Mouse (Mus musculus): ENCODE results near the gene Cnnm2. TPM values are rescaled to one million over a fixed set of nuclear protein-coding genes. Genes with fewer than 3 reads are reported as not detected.

Cnnm2 gene
- polyA plus RNA-seq, 1 experiment from 2014 or later, result 8.1 TPM

DNA sequence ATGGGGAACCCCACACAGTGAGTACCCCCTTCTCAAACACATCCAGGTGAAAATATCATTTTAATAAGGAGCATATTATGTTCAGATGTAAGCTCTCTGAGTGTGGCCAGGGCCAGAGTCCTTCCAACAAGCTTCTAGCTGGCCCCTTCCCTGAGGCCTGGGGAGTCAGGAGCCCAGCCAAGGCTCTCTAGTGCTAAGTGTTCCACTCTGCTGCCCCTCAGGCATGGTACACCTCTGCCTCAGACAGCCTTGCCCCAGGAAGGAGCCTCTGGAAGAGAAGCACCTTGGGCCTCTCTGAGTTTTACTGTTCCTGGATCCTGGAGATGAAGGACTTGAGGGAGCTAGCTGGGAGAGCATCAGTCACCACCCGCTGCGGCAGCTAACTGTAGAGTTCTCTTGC, 118.5 kb downstream of the Cnnm2 start:
- Histone ChIP-seq H3K4me2 (ENCODE audit: low read length) (no peak overlapping the region), H3K9ac (replicated peaks; ENCODE audit: low read length) (no peak overlapping the region), H3K4me1 (ENCODE audit: control insufficient read depth, insufficient read depth, low read length) (no peaks in the 10 kb centered on the region), H3K4me3 (replicated peaks; ENCODE audit: low read depth, low read length) (no peak overlapping the region), H3K36me3 (ENCODE audit: control insufficient read depth, insufficient read depth, low read length) (peaks cover 32% of the 10 kb centered on the region), H3K27ac (replicated peaks; ENCODE audit: low read depth, low read length) (no peak overlapping the region), H3K27me3 (ENCODE audit: control insufficient read depth, insufficient read depth, low read length) (no peaks in the 10 kb centered on the region), H3K9me3 (ENCODE audit: control insufficient read depth, low read length) (no peaks in the 10 kb centered on the region)
- no peak for ATAC-seq (ENCODE audit: low FRiP score, low TSS enrichment)
- no peak for DNase-seq
- 100% methylated on average over 2 of the region's 2 CpGs for WGBS

GRCm38 (mm10) chr19:46885365-46885764, 124.0 kb downstream of the Cnnm2 start:
- no peaks in the 10 kb centered on the region for H3K4me1 ChIP-seq (ENCODE audit: control insufficient read depth, insufficient read depth, low read length)
- WGBS, result 94% methylated on average over 4 of the region's 4 CpGs
- H3K27ac ChIP-seq (replicated peaks; ENCODE audit: low read depth, low read length), result no peak overlapping the region
- peaks cover 77% of the 10 kb centered on the region for H3K36me3 ChIP-seq (ENCODE audit: control insufficient read depth, insufficient read depth, low read length)
- H3K4me2 ChIP-seq (ENCODE audit: low read length), result no peak overlapping the region
- H3K9ac ChIP-seq (replicated peaks; ENCODE audit: low read length), result no peak overlapping the region
- DNase-seq (no peak), ATAC-seq (ENCODE audit: low FRiP score, low TSS enrichment) (no peak)
- H3K9me3 ChIP-seq (ENCODE audit: control insufficient read depth, low read length), result no peaks in the 10 kb centered on the region
- H3K4me3 ChIP-seq (replicated peaks; ENCODE audit: low read depth, low read length), result no peak overlapping the region
- H3K27me3 ChIP-seq (ENCODE audit: control insufficient read depth, insufficient read depth, low read length), result no peaks in the 10 kb centered on the region

- H3K9me3 ChIP-seq (ENCODE audit: control insufficient read depth, low read length), result no peaks in the 10 kb centered on the region
- H3K4me1 ChIP-seq (ENCODE audit: control insufficient read depth, insufficient read depth, low read length), result no peaks in the 10 kb centered on the region
- ATAC-seq (ENCODE audit: low FRiP score, low TSS enrichment) (no peak), DNase-seq (no peak)
- no peaks in the 10 kb centered on the region for H3K27me3 ChIP-seq (ENCODE audit: control insufficient read depth, insufficient read depth, low read length)
- no peak overlapping the region for H3K9ac ChIP-seq (replicated peaks; ENCODE audit: low read length)
- 91% methylated on average over 7 of the region's 7 CpGs for WGBS
- H3K4me3 ChIP-seq (replicated peaks; ENCODE audit: low read depth, low read length), result no peak overlapping the region
- H3K27ac ChIP-seq (replicated peaks; ENCODE audit: low read depth, low read length), result no peak overlapping the region
- peaks cover 90% of the 10 kb centered on the region for H3K36me3 ChIP-seq (ENCODE audit: control insufficient read depth, insufficient read depth, low read length)
- H3K4me2 ChIP-seq (ENCODE audit: low read length), result no peak overlapping the region
These were observed 125.4 kb downstream of the Cnnm2 start for GRCm38 (mm10) chr19:46886826-46887225.

GRCm38 (mm10) chr19:46887811-46888527, 126.6 kb downstream of the Cnnm2 start:
- Histone ChIP-seq H3K9me3 (ENCODE audit: control insufficient read depth, low read length) (no peaks in the 10 kb centered on the region), H3K4me2 (ENCODE audit: low read length) (no peak overlapping the region), H3K27ac (replicated peaks; ENCODE audit: low read depth, low read length) (no peak overlapping the region), H3K27me3 (ENCODE audit: control insufficient read depth, insufficient read depth, low read length) (no peaks in the 10 kb centered on the region), H3K9ac (replicated peaks; ENCODE audit: low read length) (no peak overlapping the region), H3K36me3 (ENCODE audit: control insufficient read depth, insufficient read depth, low read length) (peaks cover 88% of the 10 kb centered on the region), H3K4me1 (ENCODE audit: control insufficient read depth, insufficient read depth, low read length) (no peaks in the 10 kb centered on the region), H3K4me3 (replicated peaks; ENCODE audit: low read depth, low read length) (no peak overlapping the region)
- ATAC-seq (ENCODE audit: low FRiP score, low TSS enrichment) (no peak), DNase-seq (no peak)
- 88% methylated on average over 14 of the region's 14 CpGs for WGBS

DNA sequence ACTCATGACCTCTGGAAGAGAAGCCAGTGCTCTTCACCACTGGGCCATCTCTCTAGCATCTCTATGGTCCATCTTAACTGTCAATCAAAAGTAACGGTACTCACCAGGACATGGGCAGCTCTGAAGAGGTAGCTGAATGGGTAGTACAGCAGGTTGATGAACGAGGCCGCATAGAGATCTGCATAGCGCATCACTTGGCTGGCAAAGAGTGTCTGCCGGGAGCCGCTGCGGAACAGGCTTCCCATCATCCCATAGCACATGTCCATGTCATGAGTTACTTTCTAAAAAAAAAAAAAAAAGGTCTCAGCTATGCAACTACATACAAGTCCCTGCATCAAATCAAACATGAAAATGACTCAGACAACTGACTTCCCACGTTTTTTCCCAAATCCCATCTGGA, 128.3 kb downstream of the Cnnm2 start:
- Histone ChIP-seq H3K27me3 (ENCODE audit: control insufficient read depth, insufficient read depth, low read length) (no peaks in the 10 kb centered on the region), H3K9ac (replicated peaks; ENCODE audit: low read length) (no peak overlapping the region), H3K36me3 (ENCODE audit: control insufficient read depth, insufficient read depth, low read length) (peaks cover 88% of the 10 kb centered on the region), H3K27ac (replicated peaks; ENCODE audit: low read depth, low read length) (no peak overlapping the region), H3K4me2 (ENCODE audit: low read length) (no peak overlapping the region), H3K4me1 (ENCODE audit: control insufficient read depth, insufficient read depth, low read length) (no peaks in the 10 kb centered on the region), H3K9me3 (ENCODE audit: control insufficient read depth, low read length) (no peaks in the 10 kb centered on the region), H3K4me3 (replicated peaks; ENCODE audit: low read depth, low read length) (no peak overlapping the region)
- ATAC-seq (ENCODE audit: low FRiP score, low TSS enrichment) (no peak), DNase-seq (no peak)
- 95% methylated on average over 8 of the region's 8 CpGs for WGBS

DNA sequence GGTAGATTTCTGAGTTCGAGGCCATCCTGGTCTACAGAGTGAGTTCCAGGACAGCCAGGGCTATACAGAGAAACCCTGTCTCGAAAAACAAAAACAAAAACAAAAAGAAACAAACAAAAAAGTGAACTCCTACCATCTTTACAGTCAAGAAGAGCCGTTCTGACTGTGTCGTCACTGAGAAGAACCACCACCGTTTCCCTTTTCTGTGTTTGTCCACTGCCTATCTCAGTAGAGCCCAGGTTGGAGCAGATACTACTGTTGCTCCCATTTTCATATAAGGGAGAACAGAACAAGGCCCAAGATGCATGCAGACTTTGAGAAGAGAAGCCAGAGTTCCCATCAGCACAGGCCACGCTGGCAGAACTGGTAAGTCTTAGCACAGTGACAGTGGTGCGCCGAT, 129.3 kb downstream of the Cnnm2 start:
- DNase-seq, result no peak
- H3K36me3 ChIP-seq (ENCODE audit: control insufficient read depth, insufficient read depth, low read length), result peaks cover 83% of the 10 kb centered on the region
- H3K4me1 ChIP-seq (ENCODE audit: control insufficient read depth, insufficient read depth, low read length), result no peaks in the 10 kb centered on the region
- H3K27me3 ChIP-seq (ENCODE audit: control insufficient read depth, insufficient read depth, low read length), result no peaks in the 10 kb centered on the region
- H3K4me3 ChIP-seq (replicated peaks; ENCODE audit: low read depth, low read length), result no peak overlapping the region
- no peak overlapping the region for H3K9ac ChIP-seq (replicated peaks; ENCODE audit: low read length)
- 96% methylated on average over 8 of the region's 8 CpGs for WGBS
- no peak overlapping the region for H3K27ac ChIP-seq (replicated peaks; ENCODE audit: low read depth, low read length)
- no peak overlapping the region for H3K4me2 ChIP-seq (ENCODE audit: low read length)
- no peak for ATAC-seq (ENCODE audit: low FRiP score, low TSS enrichment)
- H3K9me3 ChIP-seq (ENCODE audit: control insufficient read depth, low read length), result no peaks in the 10 kb centered on the region

DNA sequence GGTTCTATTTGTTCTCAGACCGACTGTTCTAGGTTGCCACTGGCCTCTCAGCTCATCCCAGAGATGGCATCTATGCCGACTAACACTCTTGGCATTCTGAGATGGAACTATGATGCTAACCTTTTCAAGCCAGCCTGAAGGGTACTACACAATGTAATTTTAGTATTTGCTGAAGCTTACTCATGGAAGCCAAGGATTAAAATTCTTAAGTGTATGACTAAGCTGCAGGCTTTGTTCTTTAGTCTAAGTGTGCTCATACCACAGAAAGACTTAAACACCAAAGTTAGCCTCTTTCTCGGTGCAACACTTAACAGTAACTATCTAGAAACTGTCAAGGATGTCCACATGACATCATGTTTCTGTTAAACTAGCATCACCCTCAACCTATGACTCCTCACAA, 131.5 kb downstream of the Cnnm2 start:
- DNase-seq (no peak), ATAC-seq (ENCODE audit: low FRiP score, low TSS enrichment) (no peak)
- no peak overlapping the region for H3K4me2 ChIP-seq (ENCODE audit: low read length)
- H3K9ac ChIP-seq (replicated peaks; ENCODE audit: low read length), result no peak overlapping the region
- H3K27me3 ChIP-seq (ENCODE audit: control insufficient read depth, insufficient read depth, low read length), result no peaks in the 10 kb centered on the region
- H3K4me3 ChIP-seq (replicated peaks; ENCODE audit: low read depth, low read length), result no peak overlapping the region
- peaks cover 75% of the 10 kb centered on the region for H3K36me3 ChIP-seq (ENCODE audit: control insufficient read depth, insufficient read depth, low read length)
- 97% methylated on average over 3 of the region's 3 CpGs for WGBS
- no peaks in the 10 kb centered on the region; the same call in 1 of the 2 replicates for H3K9me3 ChIP-seq (ENCODE audit: control insufficient read depth, low read length)
- no peak overlapping the region for H3K27ac ChIP-seq (replicated peaks; ENCODE audit: low read depth, low read length)
- H3K4me1 ChIP-seq (ENCODE audit: control insufficient read depth, insufficient read depth, low read length), result no peaks in the 10 kb centered on the region

GRCm38 (mm10) chr19:46893484-46893883, 132.1 kb downstream of the Cnnm2 start:
- no peak overlapping the region for H3K27ac ChIP-seq (replicated peaks; ENCODE audit: low read depth, low read length)
- 92% methylated on average over 7 of the region's 7 CpGs for WGBS
- DNase-seq (no peak), ATAC-seq (ENCODE audit: low FRiP score, low TSS enrichment) (no peak)
- H3K4me2 ChIP-seq (ENCODE audit: low read length), result no peak overlapping the region
- H3K36me3 ChIP-seq (ENCODE audit: control insufficient read depth, insufficient read depth, low read length), result peaks cover 76% of the 10 kb centered on the region
- no peaks in the 10 kb centered on the region for H3K4me1 ChIP-seq (ENCODE audit: control insufficient read depth, insufficient read depth, low read length)
- H3K9me3 ChIP-seq (ENCODE audit: control insufficient read depth, low read length), result no peaks in the 10 kb centered on the region; the same call in 1 of the 2 replicates
- no peaks in the 10 kb centered on the region for H3K27me3 ChIP-seq (ENCODE audit: control insufficient read depth, insufficient read depth, low read length)
- H3K9ac ChIP-seq (replicated peaks; ENCODE audit: low read length), result no peak overlapping the region
- no peak overlapping the region for H3K4me3 ChIP-seq (replicated peaks; ENCODE audit: low read depth, low read length)

GRCm38 (mm10) chr19:46897135-46897534, 135.7 kb downstream of the Cnnm2 start:
- no peaks in the 10 kb centered on the region for H3K27me3 ChIP-seq (ENCODE audit: control insufficient read depth, insufficient read depth, low read length)
- peaks cover 43% of the 10 kb centered on the region for H3K36me3 ChIP-seq (ENCODE audit: control insufficient read depth, insufficient read depth, low read length)
- no peak overlapping the region for H3K27ac ChIP-seq (replicated peaks; ENCODE audit: low read depth, low read length)
- no peaks in the 10 kb centered on the region for H3K4me1 ChIP-seq (ENCODE audit: control insufficient read depth, insufficient read depth, low read length)
- DNase-seq (no peak), ATAC-seq (ENCODE audit: low FRiP score, low TSS enrichment) (no peak)
- WGBS, result 89% methylated on average over 3 of the region's 3 CpGs
- H3K4me3 ChIP-seq (replicated peaks; ENCODE audit: low read depth, low read length), result no peak overlapping the region
- no peak overlapping the region for H3K4me2 ChIP-seq (ENCODE audit: low read length)
- H3K9me3 ChIP-seq (ENCODE audit: control insufficient read depth, low read length), result no peaks in the 10 kb centered on the region; the same call in 1 of the 2 replicates
- no peak overlapping the region for H3K9ac ChIP-seq (replicated peaks; ENCODE audit: low read length)
